Mouse (Mus musculus): ENCODE measurements at regions not wholly inside any gene's neighbourhood (a gene's known extent, or its start where the extent isn't known, plus 50 kb on each side); places are given as distances from the start of the nearest gene placed in this dataset.

- no peak for TF ChIP-seq CTCF (IDR thresholded peaks at IDR 0.05; ENCODE audit: extremely low read depth, insufficient read depth, low read length)
- no peak for TF ChIP-seq POLR2A (IDR thresholded peaks at IDR 0.05; ENCODE audit: extremely low read depth, insufficient read depth, low read length)
Measured at GRCm38 (mm10) chr16:55521421-55521971, 223.7 kb upstream of the Zpld1 start.

Measured in cortical plate, adult 2 months (tissue).